Mouse (Mus musculus): ENCODE data around the gene Stx2.

GRCm38 (mm10) chr5:128940436-128940835, 67.9 kb downstream of the Stx2 start:
- TF ChIP-seq GATA1 (IDR thresholded peaks at IDR 0.05; ENCODE audit: low read length) (no peak), TAL1 (IDR thresholded peaks at IDR 0.05; ENCODE audit: low read length) (no peak)

All from erythroblast, embryonic 14.5 days (primary cell).